Mouse (Mus musculus) left cerebral cortex, adult 2 months (tissue): ENCODE results near the gene Htra2. TPM values are rescaled to one million over a fixed set of nuclear protein-coding genes. Genes with fewer than 3 reads are reported as not detected.

Experiments
- DNase-seq, 2 experiments: peaks; one replicate each; pipeline ENCODE4 v3.0.0; 2021 to 2022; ENCODE audit warnings: low spot score in 2 of 2, mixed read lengths in 1 of 2; ENCODE audit errors: extremely low spot score in 1 of 2
- H3K27ac ChIP-seq: fragments of 200-600 bp; 2 replicates; pipeline ENCODE4 v1.8.1; 2022
- H3K4me3 ChIP-seq: fragments of 200-600 bp; 2 replicates; pipeline ENCODE4 v1.8.1; 2022
- CTCF ChIP-seq: fragments of 200-600 bp; IDR thresholded peaks from 2 replicates; pipeline ENCODE4 v1.8.1; 2022; ENCODE audit warnings: antibody characterized with exemption, mild to moderate bottlenecking, moderate library complexity
- intact Hi-C: fragments of 180-260 bp; cut with DNase I; formaldehyde crosslinking; loops from one replicate; pipeline ENCODE4 v1.15.1; 2025
- microRNA-seq, 2 experiments: library from miRNA; unstranded; fragments of <30 nt; microRNA quantifications; one replicate each; pipeline ENCODE4 v1.2.0; 2021
- total RNA-seq, 2 experiments: library from RNA; stranded (reverse); gene quantifications; 2 replicates each; pipeline ENCODE4 v1.2.3; 2021

Gene Htra2
- total RNA-seq, 2 experiments from 2014 or later, result 42.2 to 47.0 TPM

GRCm38 (mm10) chr6:83013444-83013843 lies 41.6 kb downstream of the Htra2 start:
- no peak overlapping the region for H3K4me3 ChIP-seq
- no peak for DNase-seq
- H3K27ac ChIP-seq, result no peak overlapping the region
- no peak for TF ChIP-seq CTCF
- intact Hi-C loops, result no loop called here

- no peak for DNase-seq
- H3K27ac ChIP-seq, result no peak overlapping the region
- H3K4me3 ChIP-seq, result no peak overlapping the region
- TF ChIP-seq CTCF, result no peak
- intact Hi-C loops, result no loop called here
Observed at GRCm38 (mm10) chr6:83011756-83012155, 43.3 kb downstream of the Htra2 start.

GRCm38 (mm10) chr6:83011255-83011654 lies 43.8 kb downstream of the Htra2 start:
- no peak for TF ChIP-seq CTCF
- DNase-seq, result no peak
- no peak overlapping the region for H3K27ac ChIP-seq
- no peak overlapping the region for H3K4me3 ChIP-seq
- intact Hi-C loops, result no loop called here

- DNase-seq, result no peak
- intact Hi-C loops, result no loop called here
- H3K4me3 ChIP-seq, result no peak overlapping the region
- no peak for TF ChIP-seq CTCF
- H3K27ac ChIP-seq, result no peak overlapping the region
Observed at GRCm38 (mm10) chr6:83010010-83010409, 45.1 kb downstream of the Htra2 start.

- intact Hi-C loops, result no loop called here
- Histone ChIP-seq H3K27ac (no peak overlapping the region), H3K4me3 (no peak overlapping the region)
- no peak for TF ChIP-seq CTCF
- no peak for DNase-seq
Observed at GRCm38 (mm10) chr6:83008659-83009058, 46.4 kb downstream of the Htra2 start.

- intact Hi-C loops, result no loop called here
- no peak for TF ChIP-seq CTCF
- no peak overlapping the region for H3K4me3 ChIP-seq
Observed at GRCm38 (mm10) chr6:83006114-83006513, 49.0 kb downstream of the Htra2 start.

GRCm38 (mm10) chr6:83005444-83006011 lies 49.5 kb downstream of the Htra2 start:
- Histone ChIP-seq H3K4me3 (no peak overlapping the region), H3K27ac (no peak overlapping the region)
- TF ChIP-seq CTCF, result no peak
- intact Hi-C loops, result no loop called here
- no peak for DNase-seq

More at GRCm38 (mm10) chr6:83006114-83006513, 49.0 kb downstream of the Htra2 start:
- DNase-seq, result no peak
- H3K27ac ChIP-seq, result no peak overlapping the region

GRCm38 (mm10) chr6:83004872-83005271 lies 50.2 kb downstream of the Htra2 start:
- Histone ChIP-seq H3K27ac (no peak overlapping the region), H3K4me3 (no peak overlapping the region)
- no peak for DNase-seq
- TF ChIP-seq CTCF, result no peak
- intact Hi-C loops, result no loop called here

- TF ChIP-seq CTCF, result no peak
- Histone ChIP-seq H3K4me3 (no peak overlapping the region), H3K27ac (no peak overlapping the region)
- intact Hi-C loops, result no loop called here
- no peak for DNase-seq
Observed at GRCm38 (mm10) chr6:83004309-83004708, 50.8 kb downstream of the Htra2 start.

- intact Hi-C loops, result no loop called here
- no peak overlapping the region for H3K4me3 ChIP-seq
- H3K27ac ChIP-seq, result no peak overlapping the region
- no peak for DNase-seq
- TF ChIP-seq CTCF, result no peak
Observed at GRCm38 (mm10) chr6:83003850-83004249, 51.2 kb downstream of the Htra2 start.

- no peak for TF ChIP-seq CTCF
Observed at GRCm38 (mm10) chr6:83003082-83003481, 52.0 kb downstream of the Htra2 start.

More at GRCm38 (mm10) chr6:83003082-83003481, 52.0 kb downstream of the Htra2 start:
- intact Hi-C loops, result no loop called here
- Histone ChIP-seq H3K4me3 (no peak overlapping the region), H3K27ac (no peak overlapping the region)
- no peak for DNase-seq

Small RNA genes within 50 kb of the gene (microRNA-seq; reads per million reads assigned to microRNA genes)
- gene Mir3470a (0 reads per million in 2 experiments), gene Mir7040 (0 to 0.72 reads per million in 2 experiments)

Other genes with a start within 250 kb of the Htra2 start
- 10 to 100 TPM; 39.4 to 40.7 TPM for gene Sema4f, start 115.5 kb downstream of the Htra2 start, total RNA-seq
- not detected for gene M1ap, start 108.4 kb downstream of the Htra2 start, total RNA-seq
- 1 to 10 TPM; 1.4 to 2.1 TPM for gene Dok1, start 21.8 kb downstream of the Htra2 start, total RNA-seq
- 1 to 10 TPM; 2.0 to 3.5 TPM for gene Loxl3, start 21.1 kb downstream of the Htra2 start, total RNA-seq
- gene Aup1, start 752 bp downstream of the Htra2 start, total RNA-seq, result 100 to 1,000 TPM; 130 to 135 TPM
- under 1 TPM; 0.61 to 0.68 TPM for gene Dqx1, start 2.6 kb upstream of the Htra2 start, total RNA-seq
- not detected for gene Tlx2, start 15.0 kb upstream of the Htra2 start, total RNA-seq
- gene Pcgf1, start 22.6 kb upstream of the Htra2 start, total RNA-seq, result 10 to 100 TPM; 24.3 to 27.0 TPM
- 1 to 10 TPM in 1 of 2 experiments, not detected in 1; 1.9 TPM for gene Lbx2, start 31.1 kb upstream of the Htra2 start, total RNA-seq
- gene Ccdc142, start 46.3 kb upstream of the Htra2 start, total RNA-seq, result 1 to 10 TPM; 6.8 to 7.8 TPM
- gene Gm42688, start 46.3 kb upstream of the Htra2 start, total RNA-seq, result 1 to 10 TPM; 4.6 to 6.9 TPM
- gene Mrpl53, start 53.8 kb upstream of the Htra2 start, total RNA-seq, result 10 to 100 TPM; 57.5 to 61.7 TPM
- gene Mogs, start 60.2 kb upstream of the Htra2 start, total RNA-seq, result 10 to 100 TPM; 28.6 to 29.5 TPM
- gene Wbp1, start 66.3 kb upstream of the Htra2 start, total RNA-seq, result 10 to 100 TPM; 42.4 to 42.5 TPM
- 10 to 100 TPM; 19.9 to 22.2 TPM for gene Ino80b, start 70.2 kb upstream of the Htra2 start, total RNA-seq
- 10 to 100 TPM; 87.0 to 97.5 TPM for gene Rtkn, start 80.2 kb upstream of the Htra2 start, total RNA-seq
- 10 to 100 TPM; 26.0 to 26.6 TPM for gene Wdr54, start 101.1 kb upstream of the Htra2 start, total RNA-seq
- 10 to 100 TPM; 30.9 to 35.6 TPM for gene 1700003E16Rik, start 101.1 kb upstream of the Htra2 start, total RNA-seq
- 100 to 1,000 TPM; 369 to 376 TPM for gene Dctn1, start 110.6 kb upstream of the Htra2 start, total RNA-seq
- 1 to 10 TPM in 1 of 2 experiments, under 1 TPM in 1; 0.84 to 1.3 TPM for gene Slc4a5, start 164.6 kb upstream of the Htra2 start, total RNA-seq